Mouse (Mus musculus): ENCODE results near the gene Gm20388.

DNA sequence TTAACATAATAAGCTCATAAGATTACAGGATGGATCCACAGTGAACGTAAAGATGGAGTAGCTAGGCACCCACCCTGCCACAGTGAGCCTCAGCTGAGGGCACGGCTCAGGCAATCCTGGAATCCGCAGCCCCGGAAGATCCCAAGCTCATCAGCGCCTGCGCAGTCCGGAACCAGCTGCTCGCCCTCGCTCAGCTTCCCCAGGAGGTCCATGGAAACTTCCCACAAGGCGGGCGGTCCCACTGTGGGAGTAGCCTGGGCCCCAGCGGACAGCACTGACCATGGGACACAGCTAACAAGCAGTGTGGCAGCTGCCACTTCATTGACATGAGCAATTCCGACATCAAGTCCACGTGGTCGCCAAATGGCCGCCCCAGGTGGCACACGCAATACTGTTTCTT lies 1544.1 kb downstream of the Gm20388 start:
- no peak for TF ChIP-seq CTCF (IDR thresholded peaks at IDR 0.05; ENCODE audit: insufficient read depth, low read depth, low read length)
- TF ChIP-seq POLR2A (IDR thresholded peaks at IDR 0.05; ENCODE audit: insufficient read depth, low read depth, low read length): no peak

Data from olfactory bulb, adult 2 months (tissue).